Comparison of ENCODE assay signal across 10 mouse cellular contexts in the genomic region with DNA sequence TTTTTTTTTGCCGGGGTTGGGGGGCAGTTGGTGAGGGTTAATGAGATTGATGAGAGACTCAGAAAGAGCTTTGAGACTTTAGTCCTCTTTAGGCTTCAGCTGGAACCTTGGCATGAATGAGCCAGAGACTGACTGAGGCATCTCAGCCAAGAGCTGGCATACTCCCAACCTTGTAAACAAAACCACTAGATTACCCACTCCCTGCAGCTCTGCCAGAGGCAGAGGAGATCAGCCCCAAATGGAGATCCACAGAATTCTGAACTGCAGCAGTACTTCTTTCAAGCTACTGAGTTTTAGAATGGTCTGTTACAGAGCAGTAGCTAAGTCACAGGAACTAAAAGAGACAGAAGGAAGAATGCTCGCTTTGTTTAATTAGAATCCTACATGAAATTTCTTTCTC. TPM values are rescaled to one million over a fixed set of nuclear protein-coding genes. Genes with fewer than 3 reads are reported as not detected.
DNase-seq lines count a peak whose midpoint lies in the region; ATAC-seq and TF ChIP-seq lines count a peak whose summit lies in the region.
"Had no signal": no experiment of that assay in that cellular context is flagged by ENCODE, and none has a peak within 500 bp of the region (broad histone marks: within the 10 kb centered on the region; RNA-seq: fewer than 3 reads in every experiment).

No protein-coding gene starts in this region.

- H3K9ac ChIP-seq in forebrain, embryonic 14.5 days (ENCODE audit: low read length): no peak overlapping the region
- H3K9ac ChIP-seq in forebrain, embryonic 12.5 days: no peak overlapping the region
- H3K9ac ChIP-seq in intestine, postnatal 0 days (ENCODE audit: low read depth, low read length): no peak overlapping the region

- peak; percentile 87 for DNase-seq in forebrain, embryonic 14.5 days (ENCODE audit: low spot score)
- peak; percentile 20 for DNase-seq in ovary, postnatal 14 days (ENCODE audit: low spot score)
- DNase-seq in ovary, postnatal 10 days (ENCODE audit: low spot score): no peak
- peak; percentile 27 to 28 for DNase-seq in heart, postnatal 36 days
- DNase-seq in right cerebral cortex, adult 2 months (ENCODE audit: low spot score in 2 of 2): peak; percentile 36 to 43
- DNase-seq in kidney, postnatal 36 days: no peak

- 61% methylated on average over 2 of the region's 2 CpGs for WGBS in forebrain, embryonic 14.5 days
- 75% methylated on average over 2 of the region's 2 CpGs for WGBS in forebrain, embryonic 12.5 days
- 68% methylated on average over 2 of the region's 2 CpGs for WGBS in intestine, postnatal 0 days

- H3K4me3 ChIP-seq in forebrain, embryonic 14.5 days (ENCODE audit: low read depth, low read length): no peak overlapping the region
- H3K4me3 ChIP-seq in forebrain, embryonic 12.5 days (replicated peaks): no peak overlapping the region
- H3K4me3 ChIP-seq in intestine, postnatal 0 days (ENCODE audit: low read depth, low read length): no peak overlapping the region
- H3K4me3 ChIP-seq: megakaryocyte, embryonic 14.5 days had no signal

- H3K27ac ChIP-seq in forebrain, embryonic 14.5 days (ENCODE audit: low read depth, low read length): no peak overlapping the region
- no peak overlapping the region for H3K27ac ChIP-seq in forebrain, embryonic 12.5 days
- no peak overlapping the region for H3K27ac ChIP-seq in intestine, postnatal 0 days (ENCODE audit: low read depth, low read length)

- no peaks in the 10 kb centered on the region for H3K27me3 ChIP-seq in forebrain, embryonic 14.5 days (replicated peaks; ENCODE audit: control insufficient read depth, insufficient read depth, low read length)
- H3K27me3 ChIP-seq in forebrain, embryonic 12.5 days: no peaks in the 10 kb centered on the region
- no peaks in the 10 kb centered on the region for H3K27me3 ChIP-seq in intestine, postnatal 0 days (replicated peaks; ENCODE audit: control insufficient read depth, insufficient read depth, low read length)
- H3K27me3 ChIP-seq: megakaryocyte, embryonic 14.5 days had no signal

- H3K4me1 ChIP-seq in forebrain, embryonic 14.5 days (ENCODE audit: control insufficient read depth, insufficient read depth, low read length): no peaks in the 10 kb centered on the region
- H3K4me1 ChIP-seq in forebrain, embryonic 12.5 days: no peaks in the 10 kb centered on the region
- no peaks in the 10 kb centered on the region for H3K4me1 ChIP-seq in intestine, postnatal 0 days (replicated peaks; ENCODE audit: control insufficient read depth, insufficient read depth, low read length)
- H3K4me1 ChIP-seq: megakaryocyte, embryonic 14.5 days had no signal

- H3K36me3 ChIP-seq in forebrain, embryonic 14.5 days (ENCODE audit: control insufficient read depth, insufficient read depth, low read length): no peaks in the 10 kb centered on the region
- no peaks in the 10 kb centered on the region for H3K36me3 ChIP-seq in forebrain, embryonic 12.5 days (replicated peaks)
- H3K36me3 ChIP-seq in intestine, postnatal 0 days (ENCODE audit: control insufficient read depth, insufficient read depth): no peaks in the 10 kb centered on the region

- H3K9me3 ChIP-seq in forebrain, embryonic 14.5 days (replicated peaks; ENCODE audit: control insufficient read depth, low read length): no peaks in the 10 kb centered on the region
- H3K9me3 ChIP-seq in forebrain, embryonic 12.5 days: no peaks in the 10 kb centered on the region
- H3K9me3 ChIP-seq in intestine, postnatal 0 days (ENCODE audit: control insufficient read depth): no peaks in the 10 kb centered on the region
- H3K9me3 ChIP-seq: megakaryocyte, embryonic 14.5 days had no signal

- H3K4me2 ChIP-seq in forebrain, embryonic 14.5 days (ENCODE audit: low read length): no peak overlapping the region
- no peak overlapping the region for H3K4me2 ChIP-seq in forebrain, embryonic 12.5 days
- no peak overlapping the region for H3K4me2 ChIP-seq in intestine, postnatal 0 days (replicated peaks; ENCODE audit: low read depth)

- no peak for TF ChIP-seq CTCF in intestine, postnatal 0 days (IDR thresholded peaks at IDR 0.05; ENCODE audit: low read depth)

- intact Hi-C loops in heart, postnatal 36 days (cut with DNase I): no loop called here

- peak; percentile 57; the same call in 1 of the 2 replicates for ATAC-seq in forebrain, embryonic 14.5 days
- no peak for ATAC-seq in forebrain, embryonic 12.5 days (ENCODE audit: low FRiP score)
- no peak for ATAC-seq in intestine, postnatal 0 days

RNA-seq across cellular contexts. Expression of a gene that starts 8.1 kb away (rescaled TPM):
- polyA plus RNA-seq in forebrain, embryonic 14.5 days (2014; fragmentation: Nextera tagmentation; extraction: Ambion mirVana): 0.28 TPM in 1 of 2 replicates, not detected in the other
- polyA plus RNA-seq in forebrain, embryonic 12.5 days (2016; fragmentation: Nextera tagmentation; extraction: Ambion mirVana): 0.23 TPM in 1 of 2 replicates, not detected in the other
- under 1 TPM in 1 of 2 experiments, not detected in 1; 0.25 TPM for total RNA-seq in heart, postnatal 36 days (2021)
- polyA plus RNA-seq in intestine, postnatal 0 days (2015; fragmentation: Nextera tagmentation; extraction: Ambion mirVana): 31.6 and 50.4 TPM in 2 replicates
- total RNA-seq: common myeloid progenitor, adult 5-6 weeks had no signal

RNA-seq across cellular contexts. Expression of a gene that starts 52.7 kb away (rescaled TPM):
- 4.6 and 5.0 TPM in 2 replicates for polyA plus RNA-seq in forebrain, embryonic 14.5 days (2014; fragmentation: Nextera tagmentation; extraction: Ambion mirVana)
- polyA plus RNA-seq in forebrain, embryonic 12.5 days (2016; fragmentation: Nextera tagmentation; extraction: Ambion mirVana): 8.8 and 16.0 TPM in 2 replicates
- total RNA-seq in heart, postnatal 36 days (2021): 100 to 1,000 TPM; 321 to 351 TPM
- 631 and 770 TPM in 2 replicates for polyA plus RNA-seq in intestine, postnatal 0 days (2015; fragmentation: Nextera tagmentation; extraction: Ambion mirVana)

Comparison
In these comparisons a context has a peak if more than half of its experiments do, and no peak if none do; other contexts are left out.
1. DNase-seq: peak in forebrain, embryonic 14.5 days (single experiment), ovary, postnatal 14 days (single experiment), heart, postnatal 36 days (2 of 2) and right cerebral cortex, adult 2 months (2 of 2); none in ovary, postnatal 10 days (single experiment) and kidney, postnatal 36 days (0 of 2).
2. RNA of a gene that starts 8.1 kb away (polyA plus RNA-seq): 31.6 to 50.4 TPM in intestine, postnatal 0 days; 0.23 TPM in forebrain, embryonic 12.5 days and 0.28 TPM in forebrain, embryonic 14.5 days; every median in the first group is over 10 times any median in the second.
3. RNA of a gene that starts 52.7 kb away (polyA plus RNA-seq): 631 to 770 TPM in intestine, postnatal 0 days; 8.8 to 16.0 TPM in forebrain, embryonic 12.5 days and 4.6 to 5.0 TPM in forebrain, embryonic 14.5 days; every median in the first group is over 10 times any median in the second.